8 mouse cellular contexts compared by ENCODE assay signal in genomic region chr2:155385731-155386533, GRCm38 (mm10). TPM values are rescaled to one million over a fixed set of nuclear protein-coding genes. Genes with fewer than 3 reads are reported as not detected.
DNase-seq lines count a peak whose midpoint lies in the region; ATAC-seq and TF ChIP-seq lines count a peak whose summit lies in the region.

No protein-coding gene starts in this region.

- peak overlapping the region; percentile 71 for H3K4me3 ChIP-seq in E14TG2a.4 (replicated peaks; ENCODE audit: low read length)
- 0 out of 2 replicates have a peak overlapping the region, but pooled peaks have one; percentile 21 for H3K4me3 ChIP-seq in embryonic facial prominence, embryonic 10.5 days
- no peak overlapping the region for H3K4me3 ChIP-seq in limb, embryonic 12.5 days (replicated peaks)

- H3K27me3 ChIP-seq in E14TG2a.4 (ENCODE audit: insufficient read depth, low read length) = peaks cover 26% of the 10 kb centered on the region
- H3K27me3 ChIP-seq in embryonic facial prominence, embryonic 10.5 days (replicated peaks; ENCODE audit: low read depth, poor library complexity, severe bottlenecking) = peaks cover 20% of the 10 kb centered on the region
- peaks cover 22% of the 10 kb centered on the region for H3K27me3 ChIP-seq in limb, embryonic 12.5 days

- H3K27ac ChIP-seq in embryonic facial prominence, embryonic 10.5 days (replicated peaks) = no peak overlapping the region
- no peak overlapping the region for H3K27ac ChIP-seq in limb, embryonic 12.5 days

- DNase-seq in heart, postnatal 4 days = peak; percentile 23
- no peak for DNase-seq in heart, postnatal 36 days
- DNase-seq in embryonic facial prominence, embryonic 10.5 days (ENCODE audit: low spot score) = peak; percentile 14
- DNase-seq in urinary bladder, postnatal 10 days (ENCODE audit: low spot score) = no peak
- no peak for DNase-seq in ovary, postnatal 14 days (ENCODE audit: low spot score)
- DNase-seq in spleen, postnatal 10 days (ENCODE audit: low spot score in 2 of 2) = no peak

- no peak for ATAC-seq in limb, embryonic 12.5 days (ENCODE audit: insufficient number of reproducible peaks, insufficient read depth, low FRiP score, low TSS enrichment, low read depth)

- intact Hi-C loops in heart, postnatal 36 days (cut with DNase I) = loop anchor here (5.0 kb wide), 3 partner anchors 164 to 304 kb away; no protein-coding TSS in a partner anchor

- H3K36me3 ChIP-seq in E14TG2a.4 (ENCODE audit: insufficient read depth, low read length) = peaks cover 13% of the 10 kb centered on the region; the same call in 1 of the 2 replicates
- peaks cover 61% of the 10 kb centered on the region for H3K36me3 ChIP-seq in embryonic facial prominence, embryonic 10.5 days (replicated peaks)
- H3K36me3 ChIP-seq in limb, embryonic 12.5 days = peaks cover 52% of the 10 kb centered on the region

- 56% methylated on average over 18 of the region's 18 CpGs for WGBS in embryonic facial prominence, embryonic 10.5 days
- 57% methylated on average over 18 of the region's 18 CpGs for WGBS in limb, embryonic 12.5 days

- peak overlapping the region; percentile 4; the same call in 1 of the 2 replicates for H3K4me2 ChIP-seq in limb, embryonic 12.5 days

- H3K4me1 ChIP-seq in E14TG2a.4 (replicated peaks; ENCODE audit: low read depth, low read length) = peaks cover 42% of the 10 kb centered on the region
- H3K4me1 ChIP-seq in embryonic facial prominence, embryonic 10.5 days = peaks cover 38% of the 10 kb centered on the region
- peaks cover 32% of the 10 kb centered on the region for H3K4me1 ChIP-seq in limb, embryonic 12.5 days (replicated peaks)

- no peak overlapping the region for H3K9ac ChIP-seq in limb, embryonic 12.5 days (replicated peaks)

- H3K9me3 ChIP-seq in E14TG2a.4 (ENCODE audit: low read length) = no peaks in the 10 kb centered on the region
- H3K9me3 ChIP-seq in embryonic facial prominence, embryonic 10.5 days = no peaks in the 10 kb centered on the region
- H3K9me3 ChIP-seq in limb, embryonic 12.5 days = no peaks in the 10 kb centered on the region

- no peak for TF ChIP-seq CTCF in E14TG2a.4 (conservative IDR thresholded peaks at IDR 0.05; ENCODE audit: low read length)

RNA-seq across cellular contexts. Expression of gene Trp53inp2, which starts 5.1 kb away (rescaled TPM):
- total RNA-seq in heart, postnatal 4 days (2021) = 100 to 1,000 TPM; 491 to 511 TPM
- total RNA-seq in heart, postnatal 36 days (2021) = 100 to 1,000 TPM; 468 to 507 TPM
- 36.9 and 37.9 TPM in 2 replicates for polyA plus RNA-seq in embryonic facial prominence, embryonic 10.5 days (2016; fragmentation: Nextera tagmentation; extraction: Ambion mirVana)
- 16.2 and 21.2 TPM in 2 replicates for polyA plus RNA-seq in limb, embryonic 12.5 days (2016; fragmentation: Nextera tagmentation; extraction: Ambion mirVana)

RNA-seq across cellular contexts. Expression of gene Pigu, which starts 28.7 kb away (rescaled TPM):
- 10 to 100 TPM; 39.4 to 42.7 TPM for total RNA-seq in heart, postnatal 4 days (2021)
- total RNA-seq in heart, postnatal 36 days (2021) = 10 to 100 TPM; 26.8 to 28.7 TPM
- polyA plus RNA-seq in embryonic facial prominence, embryonic 10.5 days (2016; fragmentation: Nextera tagmentation; extraction: Ambion mirVana) = 51.5 and 56.7 TPM in 2 replicates
- 41.0 and 47.0 TPM in 2 replicates for polyA plus RNA-seq in limb, embryonic 12.5 days (2016; fragmentation: Nextera tagmentation; extraction: Ambion mirVana)

Comparison
In these comparisons a context has a peak if more than half of its experiments do, and no peak if none do; other contexts are left out.
1. DNase-seq: peak in heart, postnatal 4 days (single experiment) and embryonic facial prominence, embryonic 10.5 days (single experiment); none in heart, postnatal 36 days (0 of 2), urinary bladder, postnatal 10 days (single experiment), ovary, postnatal 14 days (single experiment) and spleen, postnatal 10 days (0 of 2).